Mouse (Mus musculus) stomach, embryonic 16.5 days (tissue): ENCODE measurements around the gene Lrp11. TPM values are rescaled to one million over a fixed set of nuclear protein-coding genes. Genes with fewer than 3 reads are reported as not detected.
"Not testable (repeated sequence)": the region's sequence is repeated elsewhere in the genome, so short reads cannot be mapped to it uniquely, and the experiment has no call there.

ENCODE experiments used
- ATAC-seq: fragments of 200-750 bp; cut with Nextera tagmentation; 2 replicates; pipeline ENCODE4 v1.8.0; 2017; ENCODE audit warnings: moderate number of reproducible peaks, moderate TSS enrichment; ENCODE audit not compliant: insufficient read depth, low FRiP score
- H3K27ac ChIP-seq: fragments of 300-500 bp; sonication (generic); 2 replicates; pipeline ENCODE4 v1.5.1; 2014; ENCODE audit warnings: low read length
- H3K27me3 ChIP-seq: fragments of 300-500 bp; sonication (generic); 2 replicates; pipeline ENCODE4 v1.6.1; 2014; ENCODE audit warnings: low read length, control low read depth, mixed read lengths; ENCODE audit not compliant: control insufficient read depth, insufficient read depth
- H3K36me3 ChIP-seq: fragments of 300-500 bp; sonication (generic); 2 replicates; pipeline ENCODE4 v1.6.1; 2014; ENCODE audit warnings: low read length; ENCODE audit not compliant: control insufficient read depth, insufficient read depth
- H3K4me1 ChIP-seq: fragments of 300-500 bp; sonication (generic); 2 replicates; pipeline ENCODE4 v1.6.1; 2014; ENCODE audit warnings: low read length, control low read depth, mixed read lengths; ENCODE audit not compliant: control insufficient read depth, insufficient read depth
- H3K4me2 ChIP-seq: fragments of 300-500 bp; sonication (generic); 2 replicates; pipeline ENCODE4 v1.6.1; 2014; ENCODE audit warnings: low read depth, low read length, mixed read lengths
- H3K4me3 ChIP-seq: fragments of 300-500 bp; sonication (generic); replicated peaks from 2 replicates; pipeline ENCODE4 v1.5.1; 2014; ENCODE audit warnings: mild to moderate bottlenecking, low read length
- H3K9ac ChIP-seq: fragments of 300-500 bp; sonication (generic); 2 replicates; pipeline ENCODE4 v1.6.1; 2014; ENCODE audit warnings: low read length
- H3K9me3 ChIP-seq: fragments of 300-500 bp; sonication (generic); replicated peaks from 2 replicates; pipeline ENCODE4 v1.6.1; 2016; ENCODE audit warnings: low read length, control low read depth; ENCODE audit not compliant: control insufficient read depth
- WGBS: fragments of 180-500 bp; shearing (Covaris S2); extraction: QIAGEN DNeasy Blood & Tissue Kit; methylation state at CpG from one replicate; pipeline ENCODE4 v1.1.7; 2014; 5-methylcytosine and 5-hydroxymethylcytosine counted together
- polyA plus RNA-seq: library from polyadenylated mRNA; unstranded; fragments of >200 nt; fragmentation: Nextera tagmentation; extraction: Ambion mirVana; gene quantifications from 2 replicates; pipeline ENCODE4 v1.2.1, GENCODE M21; 2015

Lrp11 gene
- polyA plus RNA-seq, 1 experiment from 2014 or later: 2.9 TPM

GRCm38 (mm10) chr10:7596251-7596650 lies 6.7 kb downstream of the Lrp11 start:
- Histone ChIP-seq H3K9ac (no peak overlapping the region), H3K36me3 (no peaks in the 10 kb centered on the region), H3K4me1 (0 out of 2 replicates have a peak, but pooled peaks cover 3% of the 10 kb centered on the region), H3K9me3 (no peaks in the 10 kb centered on the region), H3K27ac (no peak overlapping the region), H3K4me3 (no peak overlapping the region), H3K27me3 (peaks cover 7% of the 10 kb centered on the region; the same call in 1 of the 2 replicates), H3K4me2 (no peak overlapping the region)
- no peak for ATAC-seq
- 46% methylated on average over 1 of the region's 1 CpGs for WGBS

GRCm38 (mm10) chr10:7598177-7598576 lies 8.6 kb downstream of the Lrp11 start:
- 82% methylated on average over 7 of the region's 7 CpGs for WGBS
- H3K36me3 ChIP-seq: no peaks in the 10 kb centered on the region
- H3K4me2 ChIP-seq: no peak overlapping the region
- no peak overlapping the region for H3K9ac ChIP-seq
- H3K27me3 ChIP-seq: no peaks in the 10 kb centered on the region
- ATAC-seq: no peak
- no peak overlapping the region for H3K4me3 ChIP-seq
- H3K4me1 ChIP-seq: 0 out of 2 replicates have a peak, but pooled peaks cover 3% of the 10 kb centered on the region
- H3K27ac ChIP-seq: no peak overlapping the region
- H3K9me3 ChIP-seq: no peaks in the 10 kb centered on the region

GRCm38 (mm10) chr10:7600647-7601046 lies 11.0 kb downstream of the Lrp11 start:
- ATAC-seq: no peak
- 0 out of 2 replicates have a peak, but pooled peaks cover 3% of the 10 kb centered on the region for H3K4me1 ChIP-seq
- no peak overlapping the region for H3K27ac ChIP-seq
- no peaks in the 10 kb centered on the region for H3K36me3 ChIP-seq
- H3K9me3 ChIP-seq: no peaks in the 10 kb centered on the region
- H3K27me3 ChIP-seq: no peaks in the 10 kb centered on the region
- no peak overlapping the region for H3K4me3 ChIP-seq
- no peak overlapping the region for H3K4me2 ChIP-seq
- 11% methylated on average over 6 of the region's 6 CpGs for WGBS
- H3K9ac ChIP-seq: no peak overlapping the region

GRCm38 (mm10) chr10:7605168-7605567 lies 15.6 kb downstream of the Lrp11 start:
- no peaks in the 10 kb centered on the region for H3K9me3 ChIP-seq
- H3K9ac ChIP-seq: no peak overlapping the region
- H3K36me3 ChIP-seq: no peaks in the 10 kb centered on the region
- H3K4me1 ChIP-seq: 0 out of 2 replicates have a peak, but pooled peaks cover 3% of the 10 kb centered on the region
- ATAC-seq: no peak
- WGBS: 68% methylated on average over 2 of the region's 2 CpGs
- H3K27ac ChIP-seq: no peak overlapping the region
- H3K27me3 ChIP-seq: no peaks in the 10 kb centered on the region
- H3K4me2 ChIP-seq: no peak overlapping the region
- H3K4me3 ChIP-seq: no peak overlapping the region

- Histone ChIP-seq H3K4me2 (no peak overlapping the region), H3K4me3 (no peak overlapping the region), H3K27me3 (no peaks in the 10 kb centered on the region), H3K4me1 (no peaks in the 10 kb centered on the region), H3K9ac (no peak overlapping the region), H3K36me3 (no peaks in the 10 kb centered on the region), H3K27ac (no peak overlapping the region), H3K9me3 (no peaks in the 10 kb centered on the region)
- ATAC-seq: no peak
- 72% methylated on average over 2 of the region's 2 CpGs for WGBS
Observed at GRCm38 (mm10) chr10:7606437-7606836, 16.8 kb downstream of the Lrp11 start.

- 85% methylated on average over 17 of the region's 17 CpGs for WGBS
- Histone ChIP-seq H3K9ac (no peak overlapping the region), H3K4me1 (no peaks in the 10 kb centered on the region), H3K9me3 (no peaks in the 10 kb centered on the region), H3K4me3 (no peak overlapping the region), H3K27ac (no peak overlapping the region), H3K27me3 (no peaks in the 10 kb centered on the region), H3K4me2 (no peak overlapping the region), H3K36me3 (no peaks in the 10 kb centered on the region)
- no peak for ATAC-seq
Observed at GRCm38 (mm10) chr10:7608611-7609010, 19.0 kb downstream of the Lrp11 start.

- H3K4me3 ChIP-seq: no peak overlapping the region
- no peaks in the 10 kb centered on the region for H3K36me3 ChIP-seq
- 69% methylated on average over 6 of the region's 6 CpGs for WGBS
- H3K9ac ChIP-seq: no peak overlapping the region
- no peak overlapping the region for H3K27ac ChIP-seq
- no peaks in the 10 kb centered on the region for H3K27me3 ChIP-seq
- H3K9me3 ChIP-seq: peaks cover 4% of the 10 kb centered on the region; the same call in 1 of the 2 replicates
- no peaks in the 10 kb centered on the region for H3K4me1 ChIP-seq
- no peak overlapping the region for H3K4me2 ChIP-seq
- no peak for ATAC-seq
Observed at GRCm38 (mm10) chr10:7611647-7612046, 22.0 kb downstream of the Lrp11 start.

GRCm38 (mm10) chr10:7612210-7612609 lies 22.6 kb downstream of the Lrp11 start:
- H3K9ac ChIP-seq, H3K4me2 ChIP-seq, ATAC-seq, H3K27me3 ChIP-seq, H3K4me3 ChIP-seq, H3K9me3 ChIP-seq, H3K36me3 ChIP-seq, H3K4me1 ChIP-seq, H3K27ac ChIP-seq: not testable (repeated sequence)

- ATAC-seq: no peak
- no peaks in the 10 kb centered on the region for H3K27me3 ChIP-seq
- H3K4me1 ChIP-seq: no peaks in the 10 kb centered on the region
- no peak overlapping the region for H3K9ac ChIP-seq
- WGBS: 79% methylated on average over 8 of the region's 8 CpGs
- no peak overlapping the region for H3K4me3 ChIP-seq
- no peak overlapping the region for H3K27ac ChIP-seq
- H3K9me3 ChIP-seq: peaks cover 4% of the 10 kb centered on the region; the same call in 1 of the 2 replicates
- no peak overlapping the region for H3K4me2 ChIP-seq
- no peaks in the 10 kb centered on the region for H3K36me3 ChIP-seq
Observed at GRCm38 (mm10) chr10:7614834-7615233, 25.2 kb downstream of the Lrp11 start.

GRCm38 (mm10) chr10:7617146-7617545 lies 27.5 kb downstream of the Lrp11 start:
- ATAC-seq, H3K4me1 ChIP-seq, H3K27ac ChIP-seq, H3K27me3 ChIP-seq, H3K36me3 ChIP-seq, H3K9me3 ChIP-seq, H3K4me2 ChIP-seq, H3K9ac ChIP-seq, H3K4me3 ChIP-seq: not testable (repeated sequence)
- 92% methylated on average over 9 of the region's 11 CpGs for WGBS
